Mouse (Mus musculus) heart, embryonic 14.5 days (tissue): ENCODE data around the gene Mettl7a1. TPM values are rescaled to one million over a fixed set of nuclear protein-coding genes. Genes with fewer than 3 reads are reported as not detected.

Experiments
- ATAC-seq: fragments of 200-750 bp; cut with Nextera tagmentation; 2 replicates; pipeline ENCODE4 v1.8.0; 2017; ENCODE audit warnings: low read depth, moderate TSS enrichment; ENCODE audit not compliant: insufficient number of reproducible peaks, insufficient read depth, low FRiP score
- H3K27ac ChIP-seq, 2 experiments: fragments of 200-500 bp in 1 of 2; fragments of 300-500 bp in 1 of 2; sonication (generic) in 1 of 2; replicated peaks in 1 of 2; 2 replicates each; pipeline ENCODE4 v1.5.1; 2012 to 2014; ENCODE audit warnings: low read depth in 2 of 2, low read length in 2 of 2, control low read depth in 1 of 2, mild to moderate bottlenecking in 1 of 2, mixed read lengths in 1 of 2; ENCODE audit not compliant: control insufficient read depth in 1 of 2, insufficient read depth in 1 of 2
- H3K27me3 ChIP-seq: fragments of 300-500 bp; sonication (generic); 2 replicates; pipeline ENCODE4 v1.6.1; 2014; ENCODE audit warnings: mild to moderate bottlenecking, low read length, control low read depth; ENCODE audit not compliant: control insufficient read depth, insufficient read depth
- H3K36me3 ChIP-seq: fragments of 300-500 bp; sonication (generic); 2 replicates; pipeline ENCODE4 v1.6.1; 2014; ENCODE audit warnings: mild to moderate bottlenecking, control low read depth, low read length, mixed read lengths; ENCODE audit not compliant: control insufficient read depth, insufficient read depth
- H3K4me1 ChIP-seq, 2 experiments: fragments of 200-500 bp in 1 of 2; fragments of 300-500 bp in 1 of 2; sonication (generic) in 1 of 2; 2 replicates each; pipeline ENCODE4 v1.6.1; 2012 to 2014; ENCODE audit warnings: low read length in 2 of 2, control low read depth in 1 of 2, mixed read lengths in 1 of 2; ENCODE audit not compliant: control insufficient read depth in 2 of 2, insufficient read depth in 2 of 2
- H3K4me2 ChIP-seq: fragments of 300-500 bp; sonication (generic); 2 replicates; pipeline ENCODE4 v1.6.1; 2014; ENCODE audit warnings: mild to moderate bottlenecking, low read length
- H3K4me3 ChIP-seq, 2 experiments: fragments of 200-500 bp in 1 of 2; fragments of 300-500 bp in 1 of 2; sonication (generic) in 1 of 2; 2 replicates each; pipeline ENCODE4 v1.5.1; 2012 to 2014; ENCODE audit warnings: low read length in 2 of 2, mild to moderate bottlenecking in 2 of 2, control low read depth in 1 of 2, low read depth in 1 of 2, moderate library complexity in 1 of 2; ENCODE audit not compliant: control insufficient read depth in 1 of 2, insufficient read depth in 1 of 2
- H3K9ac ChIP-seq: fragments of 300-500 bp; sonication (generic); 2 replicates; pipeline ENCODE4 v1.6.1; 2014; ENCODE audit warnings: mild to moderate bottlenecking, low read length
- H3K9me3 ChIP-seq: fragments of 300-500 bp; sonication (generic); 2 replicates; pipeline ENCODE4 v1.6.1; 2016; ENCODE audit warnings: low read length, control low read depth; ENCODE audit not compliant: control insufficient read depth
- WGBS: fragments of 180-500 bp; shearing (Covaris S2); extraction: QIAGEN DNeasy Blood & Tissue Kit; methylation state at CpG from one replicate; pipeline ENCODE4 v1.1.7; 2014; 5-methylcytosine and 5-hydroxymethylcytosine counted together
- polyA plus RNA-seq: library from polyadenylated mRNA; unstranded; fragments of >200 nt; fragmentation: Nextera tagmentation; extraction: Ambion mirVana; gene quantifications from 2 replicates; pipeline ENCODE4 v1.2.1, GENCODE M21; 2014

Gene Mettl7a1
- polyA plus RNA-seq, 1 experiment from 2014 or later: 3.8 TPM

DNA sequence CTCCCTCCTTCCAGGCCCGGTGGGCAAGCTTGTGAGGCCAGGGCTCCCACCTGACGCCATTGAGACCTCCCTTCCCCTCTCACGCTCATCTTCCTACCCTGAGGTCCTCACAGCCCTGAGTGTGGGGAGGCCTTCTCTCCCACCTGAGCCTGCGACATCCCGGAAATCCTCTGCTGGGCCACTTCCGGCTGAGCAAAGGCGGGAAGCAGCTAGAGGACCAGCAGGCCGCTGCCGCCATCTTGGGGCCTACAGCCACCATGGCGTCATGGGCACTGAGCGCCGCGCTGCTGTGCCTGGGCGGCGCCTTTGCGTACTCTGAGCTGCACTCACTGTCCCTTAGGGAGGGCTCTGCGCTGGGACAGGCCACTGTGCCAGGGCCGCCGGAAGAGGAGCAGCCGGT lies 23.3 kb upstream of the Mettl7a1 start, which contains the start of gene Tmprss12:
Gene Tmprss12 (plus strand): TSS at position 212 of the 400 bp plus-strand sequence.
- 95% methylated on average over 20 of the region's 20 CpGs for WGBS
- H3K9ac ChIP-seq: no peak within 1 kb of the TSS
- ATAC-seq: no peak

DNA sequence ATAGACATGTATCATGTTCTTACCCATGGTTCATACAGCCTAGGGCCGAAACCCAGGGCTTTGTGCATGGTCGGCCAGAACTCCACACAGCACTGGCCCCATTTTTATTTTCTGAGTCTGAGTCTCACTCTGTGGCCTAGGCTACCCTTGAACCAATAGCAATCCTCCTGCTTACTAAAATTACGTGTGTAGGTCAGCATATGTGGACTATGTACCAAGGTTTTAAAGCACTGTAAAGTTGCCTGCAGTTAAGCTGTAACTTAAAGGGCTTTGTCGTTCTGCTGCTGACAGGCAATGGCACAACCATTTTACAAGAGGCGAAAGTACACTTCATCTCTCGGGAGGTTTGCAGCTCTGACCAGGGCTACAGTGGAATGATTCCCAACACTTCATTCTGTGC lies 15.0 kb upstream of the Mettl7a1 start:
- Histone ChIP-seq H3K9me3 (no peaks in the 10 kb centered on the region), H3K27ac (no peak overlapping the region), H3K27me3 (0 out of 2 replicates have a peak, but pooled peaks cover 3% of the 10 kb centered on the region), H3K36me3 (no peaks in the 10 kb centered on the region), H3K4me1 (no peaks in the 10 kb centered on the region), H3K4me2 (no peak overlapping the region), H3K4me3 (no peak overlapping the region), H3K9ac (no peak overlapping the region)
- ATAC-seq: no peak
- WGBS: 88% methylated on average over 6 of the region's 6 CpGs

More for the DNA sequence above, 23.3 kb upstream of the Mettl7a1 start, which contains the start of gene Tmprss12:
- no peak within 1 kb of the TSS for H3K4me3 ChIP-seq
- H3K4me2 ChIP-seq: no peak within 1 kb of the TSS
- H3K27me3 ChIP-seq: no peaks in the 10 kb centered on the region
- H3K4me1 ChIP-seq: no peaks in the 10 kb centered on the region
- H3K9me3 ChIP-seq: no peaks in the 10 kb centered on the region
- no peaks in the 10 kb centered on the region for H3K36me3 ChIP-seq
- no peak within 1 kb of the TSS for H3K27ac ChIP-seq

DNA sequence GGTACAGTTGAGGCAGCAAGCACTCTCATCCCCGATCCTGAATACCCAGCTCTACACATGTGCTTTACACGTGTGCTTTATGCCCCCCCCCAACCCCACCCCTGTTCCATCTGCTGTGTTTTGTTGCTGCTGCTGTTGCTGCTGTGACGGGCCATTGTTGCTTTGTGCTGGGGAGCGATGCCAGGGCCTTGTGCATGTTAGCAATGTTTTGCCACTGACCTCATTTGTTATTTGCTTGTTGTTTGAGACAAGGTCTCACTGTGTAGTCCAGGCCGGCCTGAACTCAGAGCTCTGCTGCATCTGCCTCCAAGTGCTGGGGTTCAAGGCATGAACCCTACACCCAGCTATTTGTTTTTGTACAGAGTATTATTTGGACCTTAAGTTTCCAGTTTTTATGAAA lies 13.1 kb upstream of the Mettl7a1 start:
- H3K4me2 ChIP-seq: no peak overlapping the region
- no peaks in the 10 kb centered on the region for H3K4me1 ChIP-seq
- H3K4me3 ChIP-seq: no peak overlapping the region
- WGBS: 79% methylated on average over 5 of the region's 5 CpGs
- no peaks in the 10 kb centered on the region for H3K9me3 ChIP-seq
- 0 out of 2 replicates have a peak, but pooled peaks cover 3% of the 10 kb centered on the region for H3K27me3 ChIP-seq
- ATAC-seq: no peak
- H3K27ac ChIP-seq: no peak overlapping the region
- H3K36me3 ChIP-seq: no peaks in the 10 kb centered on the region
- no peak overlapping the region for H3K9ac ChIP-seq

GRCm38 (mm10) chr15:100292326-100292725 lies 11.6 kb upstream of the Mettl7a1 start:
- no peaks in the 10 kb centered on the region for H3K4me1 ChIP-seq
- no peaks in the 10 kb centered on the region for H3K9me3 ChIP-seq
- ATAC-seq: no peak
- 0 out of 2 replicates have a peak, but pooled peaks cover 3% of the 10 kb centered on the region for H3K27me3 ChIP-seq
- no peaks in the 10 kb centered on the region for H3K36me3 ChIP-seq
- H3K4me3 ChIP-seq: no peak overlapping the region
- H3K9ac ChIP-seq: no peak overlapping the region
- 55% methylated on average over 7 of the region's 7 CpGs for WGBS
- H3K27ac ChIP-seq: no peak overlapping the region
- H3K4me2 ChIP-seq: no peak overlapping the region

DNA sequence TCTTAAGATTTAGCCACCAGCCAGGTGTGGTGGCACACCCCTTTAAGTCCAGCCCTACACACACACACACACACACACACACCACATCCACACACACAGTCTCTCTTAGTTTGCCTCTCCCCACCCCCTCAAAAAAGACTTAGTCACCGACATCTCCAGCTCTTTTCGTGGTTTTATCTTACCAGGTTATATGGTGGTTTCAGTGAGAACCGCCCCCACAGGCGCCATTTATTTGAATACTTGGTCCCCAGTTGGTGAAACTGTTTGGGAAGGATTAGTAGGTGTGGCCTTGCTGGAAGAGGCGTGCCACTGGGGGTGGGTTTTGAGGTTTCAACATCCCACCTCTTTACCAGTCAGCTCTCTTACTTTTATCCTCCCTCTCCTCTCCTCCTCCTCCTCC lies 6.1 kb upstream of the Mettl7a1 start:
- Histone ChIP-seq H3K27ac (no peak overlapping the region), H3K4me3 (no peak overlapping the region), H3K9me3 (no peaks in the 10 kb centered on the region), H3K4me2 (no peak overlapping the region), H3K36me3 (no peaks in the 10 kb centered on the region), H3K27me3 (0 out of 2 replicates have a peak, but pooled peaks cover 3% of the 10 kb centered on the region), H3K4me1 (no peaks in the 10 kb centered on the region), H3K9ac (no peak overlapping the region)
- WGBS: 85% methylated on average over 5 of the region's 5 CpGs
- no peak for ATAC-seq

DNA sequence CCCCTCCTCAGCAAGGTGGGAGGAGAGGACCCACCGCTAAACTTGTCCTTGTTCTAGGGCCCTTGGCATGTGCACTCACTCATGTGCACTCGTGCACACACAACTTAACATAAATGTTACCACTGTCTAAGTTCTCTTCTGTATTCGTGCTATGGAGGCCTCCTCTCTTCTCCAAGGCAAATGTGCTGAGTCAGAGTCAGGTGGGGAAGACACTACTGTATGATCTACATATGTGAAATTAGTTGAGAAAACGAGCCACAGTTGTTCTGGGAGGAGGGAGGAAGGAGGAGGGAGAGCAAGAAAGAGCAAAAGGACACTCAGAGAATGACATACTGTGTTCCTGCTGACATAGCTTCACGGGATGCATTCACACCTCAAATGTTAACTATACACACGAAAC lies 3.4 kb upstream of the Mettl7a1 start:
- no peak overlapping the region for H3K27ac ChIP-seq
- H3K4me2 ChIP-seq: no peak overlapping the region
- H3K4me3 ChIP-seq: no peak overlapping the region
- WGBS: 69% methylated on average over 6 of the region's 6 CpGs
- H3K36me3 ChIP-seq: no peaks in the 10 kb centered on the region
- H3K9ac ChIP-seq: no peak overlapping the region
- H3K4me1 ChIP-seq: no peaks in the 10 kb centered on the region; a peak in 1 of 4 replicates
- H3K9me3 ChIP-seq: no peaks in the 10 kb centered on the region
- no peak for ATAC-seq
- H3K27me3 ChIP-seq: no peaks in the 10 kb centered on the region

GRCm38 (mm10) chr15:100301556-100301955 lies 2.4 kb upstream of the Mettl7a1 start:
- Histone ChIP-seq H3K9ac (no peak overlapping the region), H3K4me2 (no peak overlapping the region), H3K4me3 (no peak overlapping the region), H3K27me3 (no peaks in the 10 kb centered on the region), H3K4me1 (no peaks in the 10 kb centered on the region; a peak in 1 of 4 replicates), H3K9me3 (no peaks in the 10 kb centered on the region), H3K36me3 (no peaks in the 10 kb centered on the region), H3K27ac (no peak overlapping the region)
- ATAC-seq: no peak
- WGBS: 84% methylated on average over 15 of the region's 15 CpGs

DNA sequence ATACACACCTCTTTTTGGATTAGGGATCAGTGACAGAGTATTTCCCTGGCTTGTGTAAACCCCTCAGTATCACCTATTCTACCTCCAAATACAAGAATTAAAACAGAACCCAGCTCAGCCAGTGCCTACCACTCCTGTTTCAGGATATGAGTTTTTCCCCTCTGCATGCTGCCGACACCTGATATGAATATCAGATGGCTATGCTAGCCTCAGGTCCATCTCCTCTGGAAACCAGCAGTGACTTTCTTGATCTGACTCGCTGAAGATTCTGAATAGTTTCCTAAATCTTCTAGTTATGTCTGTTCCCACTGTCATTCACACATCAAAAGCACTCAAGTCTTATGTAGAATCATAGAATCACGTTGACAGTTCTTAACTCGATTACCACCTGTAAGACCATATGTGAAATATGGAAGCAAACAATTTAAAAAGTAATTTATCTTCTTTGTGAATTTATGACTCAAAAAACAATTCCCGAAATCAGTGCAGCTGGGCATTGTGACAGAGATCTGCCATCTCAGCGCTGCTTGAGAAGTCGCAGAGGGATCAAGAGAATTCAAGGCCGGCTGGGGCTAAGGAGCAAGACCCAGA lies 417 bp upstream of the Mettl7a1 start:
- peak overlapping the region; percentile 83 for H3K4me2 ChIP-seq
- H3K4me1 ChIP-seq: no peaks in the 10 kb centered on the region; a peak in 1 of 4 replicates
- H3K27ac ChIP-seq: peak overlapping the region; percentile 73 to 79; a peak in 1 of 4 replicates
- H3K4me3 ChIP-seq: peak overlapping the region; percentile 51 to 55; a peak in 2 of 4 replicates
- no peaks in the 10 kb centered on the region for H3K27me3 ChIP-seq
- 61% methylated on average over 8 of the region's 8 CpGs for WGBS
- H3K9ac ChIP-seq: peak overlapping the region; percentile 11
- no peaks in the 10 kb centered on the region for H3K36me3 ChIP-seq
- no peak for ATAC-seq
- H3K9me3 ChIP-seq: no peaks in the 10 kb centered on the region
